Mouse (Mus musculus) lung, postnatal 36 days (tissue): ENCODE measurements around the gene Polr2g.

ENCODE experiments used
- DNase-seq: peaks from one replicate; pipeline ENCODE4 v3.0.0; 2022; ENCODE audit warnings: mixed read lengths

Polr2g gene

DNA sequence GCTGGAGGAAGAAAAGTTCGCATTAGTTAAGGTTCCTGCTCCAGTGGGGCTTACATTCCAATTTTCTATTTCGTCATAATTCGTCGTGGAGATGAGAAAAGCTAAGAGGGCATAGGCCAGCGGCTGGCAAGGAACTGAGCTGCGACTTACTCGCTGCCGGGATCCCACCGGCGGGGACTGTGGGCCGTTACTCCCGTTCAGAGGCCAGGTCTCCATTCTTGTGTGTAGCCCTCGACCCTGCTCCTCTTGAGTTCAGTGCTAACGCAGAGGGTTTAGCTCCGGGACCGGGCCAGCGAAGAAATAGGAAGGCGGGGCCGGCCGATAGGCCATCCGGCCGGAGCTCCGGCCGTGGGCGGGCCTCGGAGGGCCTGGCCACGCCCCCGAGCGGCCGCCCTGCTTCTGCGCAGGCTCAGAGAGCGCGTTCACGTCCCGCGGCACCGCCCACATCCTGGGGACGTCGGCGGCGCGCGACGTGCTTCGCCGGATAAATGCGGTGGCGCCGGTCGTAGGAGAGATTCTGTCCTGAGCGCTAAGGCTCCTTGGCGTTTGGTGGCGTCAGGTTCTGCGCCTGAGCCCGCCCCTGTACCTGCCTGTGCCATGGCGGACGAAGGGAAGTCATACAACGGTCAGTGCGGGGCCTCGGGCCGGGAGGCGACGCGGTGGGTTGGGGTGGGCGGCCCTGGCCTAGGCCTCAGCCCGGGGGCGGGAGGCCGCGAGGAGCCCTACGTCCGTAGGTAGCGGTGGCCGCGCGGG is 41.6 kb downstream of the Polr2g start, which contains the start of gene Nxf1:
Gene Nxf1, plus strand, starts transcription at position 439 of the 753 bp plus-strand sequence.
- peak; percentile 93 for DNase-seq

DNA sequence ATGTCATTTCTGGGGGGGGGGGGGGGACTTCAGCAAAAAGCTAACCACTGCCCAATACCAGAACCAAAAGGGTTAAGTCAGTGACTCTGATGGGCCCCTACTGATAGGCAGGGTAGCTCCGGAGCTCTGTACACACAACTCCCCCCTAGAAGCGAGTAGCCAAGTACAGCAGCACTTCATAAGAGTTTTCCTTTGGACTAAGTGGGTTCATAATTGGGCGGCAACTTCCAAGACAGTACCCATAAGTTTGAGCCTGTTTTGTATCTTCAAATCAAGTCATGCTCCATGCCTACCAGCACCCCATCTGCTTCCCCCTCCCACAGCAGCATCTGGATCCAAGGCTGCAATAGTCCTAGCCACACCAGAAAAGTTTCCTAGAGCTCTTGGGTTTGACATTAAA is 42.7 kb downstream of the Polr2g start:
- DNase-seq, result no peak

DNA sequence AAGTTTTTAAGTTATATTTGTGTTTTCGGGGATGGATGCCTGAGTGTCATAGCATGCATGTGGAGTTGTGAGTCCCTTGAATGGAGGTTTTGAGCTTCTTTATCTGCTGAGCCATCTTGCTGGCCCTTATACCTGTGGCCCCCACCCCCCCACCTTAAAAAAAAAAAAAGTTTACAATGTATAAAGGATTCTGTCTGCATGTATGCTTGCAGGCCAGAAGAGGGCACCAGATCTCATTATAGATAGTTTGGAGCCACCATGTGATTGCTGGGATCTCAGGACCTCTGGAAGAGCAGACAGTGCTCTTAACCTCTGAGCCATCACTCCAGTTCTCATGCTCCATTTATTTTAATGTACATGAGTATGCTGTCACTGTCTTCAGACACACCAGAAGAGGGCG is 51.0 kb downstream of the Polr2g start:
- DNase-seq, result no peak

DNA sequence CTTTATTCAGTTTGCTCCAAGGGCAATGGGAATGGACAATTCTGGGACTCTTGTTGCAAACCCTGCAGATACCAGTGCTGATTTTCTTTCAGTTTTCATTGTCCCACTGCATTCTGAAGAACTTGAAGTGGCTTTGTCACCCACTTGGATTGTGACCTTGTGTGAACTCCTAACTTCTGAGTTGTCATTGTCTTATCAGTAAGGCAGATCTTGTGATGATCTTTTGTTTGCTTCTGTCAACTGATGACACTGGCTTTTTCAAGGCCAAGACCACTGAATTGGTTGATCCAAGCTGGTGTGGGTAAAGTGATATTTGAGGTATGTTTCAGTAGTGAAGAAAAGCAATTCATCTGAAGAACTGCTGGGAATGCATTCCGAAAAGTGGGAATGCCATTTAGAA is 53.0 kb downstream of the Polr2g start:
- DNase-seq, result no peak
